In genomic region chr6:29973341-29973740, GRCm38 (mm10) we compare ENCODE assay signal across 24 mouse cellular contexts. TPM values are rescaled to one million over a fixed set of nuclear protein-coding genes. Genes with fewer than 3 reads are reported as not detected.
DNase-seq lines count a peak whose midpoint lies in the region; ATAC-seq lines count a peak whose summit lies in the region.
"Had no signal": no experiment of that assay in that cellular context is flagged by ENCODE, and none has a peak within 500 bp of the region (broad histone marks: within the 10 kb centered on the region; RNA-seq: fewer than 3 reads in every experiment).

No protein-coding gene starts in this region.

- no peaks in the 10 kb centered on the region for H3K27me3 ChIP-seq in midbrain, embryonic 14.5 days (ENCODE audit: control insufficient read depth, insufficient read depth, low read length)
- H3K27me3 ChIP-seq: CH12.LX, Patski had no signal

- intact Hi-C loops in left cerebral cortex, postnatal 10 days (cut with DNase I), result no loop called here

- no peak overlapping the region for H3K4me3 ChIP-seq in midbrain, embryonic 14.5 days (replicated peaks; ENCODE audit: low read depth, low read length)

- WGBS in midbrain, embryonic 14.5 days, result 85% methylated on average over 5 of the region's 5 CpGs

- H3K9me3 ChIP-seq in midbrain, embryonic 14.5 days (ENCODE audit: control insufficient read depth, low read length), result no peaks in the 10 kb centered on the region
- H3K9me3 ChIP-seq: G1E had no signal

- no peak overlapping the region for H3K9ac ChIP-seq in midbrain, embryonic 14.5 days (replicated peaks; ENCODE audit: low read length)

- no peak overlapping the region for H3K27ac ChIP-seq in midbrain, embryonic 14.5 days (replicated peaks; ENCODE audit: low read depth, low read length)

- peak; percentile 89 for ATAC-seq in frontal cortex, adult (ENCODE audit: low TSS enrichment)
- no peak for ATAC-seq in midbrain, embryonic 14.5 days (ENCODE audit: low FRiP score, low TSS enrichment)
- ATAC-seq: activated CD4-positive, CD25-positive, alpha-beta regulatory T cell, adult 4 months; CD4-positive, CD25-positive, alpha-beta regulatory T cell, adult 4 months; Patski had no signal

- no peak overlapping the region for H3K4me2 ChIP-seq in midbrain, embryonic 14.5 days (ENCODE audit: low read length)

- no peaks in the 10 kb centered on the region for H3K36me3 ChIP-seq in midbrain, embryonic 14.5 days (ENCODE audit: control insufficient read depth, insufficient read depth, low read length)
- H3K36me3 ChIP-seq: G1E had no signal

- DNase-seq in frontal cortex, postnatal 10 days (ENCODE audit: low spot score in 2 of 2), result no peak
- DNase-seq in left cerebral cortex, adult 11 months (ENCODE audit: low spot score), result peak; percentile 11
- no peak for DNase-seq in left cerebral cortex, postnatal 10 days (ENCODE audit: extremely low spot score in 1 of 2, low spot score in 2 of 2)
- DNase-seq in brain, adult 2 months (ENCODE audit: low read depth, low spot score), result peak; percentile 53
- peak; percentile 65 for DNase-seq in telencephalon, adult 2 months (ENCODE audit: low read depth, low spot score)
- no peak for DNase-seq in midbrain, embryonic 14.5 days
- DNase-seq in c-Kit-positive CD71-positive TER-119-positive erythroid progenitor cells, embryonic 14.5 days (ENCODE audit: low spot score), result no peak
- DNase-seq: adrenal gland, adult 2 months; adrenal gland, adult 8-10 months; adrenal gland, postnatal 10 days; adrenal gland, postnatal 14 days; adrenal gland, postnatal 25 days; adrenal gland, postnatal 36 days; B cell, adult 2 months; cerebellum, adult 11 months; cerebellum, adult 11-12 months; cerebellum, adult 18-20 months; cerebellum, adult 2 months had no signal

- H3K4me1 ChIP-seq in midbrain, embryonic 14.5 days (ENCODE audit: control insufficient read depth, insufficient read depth, low read length), result no peaks in the 10 kb centered on the region

RNA-seq across cellular contexts. Expression of gene Strip2, which starts 56.5 kb away (rescaled TPM):
- total RNA-seq in left cerebral cortex, postnatal 10 days (2021), result 10 to 100 TPM in 1 of 2 experiments, 1 to 10 TPM in 1; 9.6 to 13.1 TPM
- polyA plus RNA-seq in midbrain, embryonic 14.5 days (2014; fragmentation: Nextera tagmentation; extraction: Ambion mirVana), result 2.8 and 2.9 TPM in 2 replicates
- polyA plus RNA-seq: activated CD4-positive, CD25-positive, alpha-beta regulatory T cell, adult 4 months had no signal

Comparison
In these comparisons a context has a peak if more than half of its experiments do, and no peak if none do; other contexts are left out.
1. DNase-seq: peak in left cerebral cortex, adult 11 months (single experiment), brain, adult 2 months (single experiment) and telencephalon, adult 2 months (single experiment); none in frontal cortex, postnatal 10 days (0 of 2), left cerebral cortex, postnatal 10 days (0 of 2), midbrain, embryonic 14.5 days (single experiment) and c-Kit-positive CD71-positive TER-119-positive erythroid progenitor cells, embryonic 14.5 days (single experiment).